Mouse (Mus musculus) myocyte (in vitro differentiated cells): Measurements from ENCODE around the gene Cntnap5c. TPM values are rescaled to one million over a fixed set of nuclear protein-coding genes. Genes with fewer than 3 reads are reported as not detected.

ENCODE experiments used
- H3K27me3 ChIP-seq: one replicate; pipeline ENCODE4 v1.6.1; 2011; ENCODE audit not compliant: control insufficient read depth, insufficient read depth, insufficient read length
- H3K36me3 ChIP-seq: one replicate; pipeline ENCODE4 v1.6.1; 2011; ENCODE audit not compliant: control insufficient read depth, insufficient read depth
- H3K4me2 ChIP-seq: one replicate; pipeline ENCODE4 v1.6.1; 2011; ENCODE audit warnings: low read depth, control low read depth
- H3K4me3 ChIP-seq: one replicate; pipeline ENCODE4 v1.5.1; 2011; ENCODE audit warnings: mild to moderate bottlenecking, control low read depth, moderate library complexity
- H3K79me2 ChIP-seq: one replicate; pipeline ENCODE4 v1.6.1; 2011; ENCODE audit not compliant: control insufficient read depth, insufficient read depth
- H3ac ChIP-seq: one replicate; pipeline ENCODE4 v1.6.1; 2011; ENCODE audit not compliant: control insufficient read depth, insufficient read length
- CEBPB ChIP-seq: IDR thresholded peaks from 2 replicates; pipeline ENCODE4 v1.6.1; 2011; ENCODE audit warnings: mild to moderate bottlenecking, moderate library complexity; ENCODE audit not compliant: poor library complexity, insufficient read depth, severe bottlenecking
- E2F4 ChIP-seq: IDR thresholded peaks from one replicate; pipeline ENCODE4 v1.6.1; 2011; ENCODE audit warnings: mild to moderate bottlenecking, control low read depth, moderate library complexity; ENCODE audit not compliant: insufficient read depth
- MAX ChIP-seq: IDR thresholded peaks from one replicate; pipeline ENCODE4 v1.6.1; 2011; ENCODE audit warnings: low read depth, mild to moderate bottlenecking, control low read depth
- MYOD1 ChIP-seq, 3 experiments: IDR thresholded peaks; one replicate each; pipeline ENCODE4 v1.6.1; 2011; ENCODE audit warnings: control low read depth in 2 of 3, low read depth in 2 of 3, mild to moderate bottlenecking in 2 of 3, moderate library complexity in 1 of 3; ENCODE audit not compliant: insufficient read length in 2 of 3, control insufficient read depth in 1 of 3
- MYOG ChIP-seq, 3 experiments: IDR thresholded peaks; one replicate each; pipeline ENCODE4 v1.6.1; 2011; ENCODE audit warnings: control low read depth in 2 of 3, low read depth in 2 of 3, mild to moderate bottlenecking in 2 of 3; ENCODE audit not compliant: insufficient read length in 2 of 3, control insufficient read depth in 1 of 3, insufficient read depth in 1 of 3
- POLR2A ChIP-seq: IDR thresholded peaks from one replicate; pipeline ENCODE4 v1.6.1; 2011; ENCODE audit warnings: low read depth, mild to moderate bottlenecking, control low read depth, moderate library complexity; ENCODE audit not compliant: insufficient read length
- POLR2AphosphoS2 ChIP-seq: IDR thresholded peaks from one replicate; pipeline ENCODE4 v1.6.1; 2011; ENCODE audit warnings: low read depth, control low read depth; ENCODE audit not compliant: insufficient read length
- REST ChIP-seq: IDR thresholded peaks from one replicate; pipeline ENCODE4 v1.6.1; 2011; ENCODE audit warnings: mild to moderate bottlenecking, control low read depth, moderate library complexity; ENCODE audit not compliant: insufficient read depth, insufficient read length
- SRF ChIP-seq: IDR thresholded peaks from one replicate; pipeline ENCODE4 v1.6.1; 2011; ENCODE audit warnings: low read depth; ENCODE audit not compliant: control insufficient read depth, insufficient read length
- TCF12 ChIP-seq: IDR thresholded peaks from one replicate; pipeline ENCODE4 v1.6.1; 2011; ENCODE audit warnings: mild to moderate bottlenecking, control low read depth; ENCODE audit not compliant: poor library complexity, insufficient read depth, severe bottlenecking
- TCF3 ChIP-seq: IDR thresholded peaks from one replicate; pipeline ENCODE4 v1.6.1; 2011; ENCODE audit warnings: low read depth, control low read depth; ENCODE audit not compliant: insufficient read length
- USF1 ChIP-seq: IDR thresholded peaks from one replicate; pipeline ENCODE4 v1.6.1; 2011; ENCODE audit warnings: low read depth, mild to moderate bottlenecking, control low read depth, moderate library complexity
- polyA plus RNA-seq: library from polyadenylated mRNA; unstranded; fragments of >200 nt; fragmentation: generic; extraction: Trizol; gene quantifications from one replicate; pipeline ENCODE4 v1.2.1, GENCODE M21; 2012; ENCODE audit warnings: missing spikeins

The Cntnap5c gene
- polyA plus RNA-seq, 1 experiment, result not detected

DNA sequence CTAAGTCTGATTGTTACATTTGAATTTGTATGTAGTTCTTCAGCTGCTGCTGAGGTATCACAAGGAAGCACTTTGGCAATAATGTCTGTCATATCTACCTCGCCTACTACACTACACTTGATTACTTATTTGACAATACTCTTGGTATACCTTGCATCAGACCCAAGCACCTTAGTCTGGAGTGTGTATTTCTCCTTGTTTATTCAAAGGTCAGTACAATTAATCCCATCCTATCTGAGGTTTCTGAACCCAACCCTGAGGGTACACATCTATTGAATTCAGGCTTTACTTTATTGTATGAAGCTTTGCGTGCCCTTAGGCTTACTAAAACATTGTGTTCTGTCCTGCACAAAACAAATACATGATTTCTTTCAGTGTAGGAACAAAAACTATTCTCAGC is 235.1 kb downstream of the Cntnap5c start:
- TF ChIP-seq POLR2AphosphoS2, result no peak
- no peak for TF ChIP-seq TCF3
- TF ChIP-seq POLR2A, result no peak
- no peak for TF ChIP-seq MAX
- no peak for TF ChIP-seq E2F4
- TF ChIP-seq MYOG (IDR thresholded peaks at IDR 0.05; ENCODE audit: control insufficient read depth in 1 of 3, insufficient read depth in 1 of 3, insufficient read length in 2 of 3, low read depth in 2 of 3), result no peak
- no peak for TF ChIP-seq SRF
- no peak for TF ChIP-seq USF1
- TF ChIP-seq CEBPB, result no peak
- TF ChIP-seq REST, result no peak
- TF ChIP-seq MYOD1 (IDR thresholded peaks at IDR 0.05; ENCODE audit: control insufficient read depth in 1 of 3, insufficient read length in 2 of 3, low read depth in 2 of 3), result no peak
- no peak for TF ChIP-seq TCF12
- Histone ChIP-seq H3ac (no peak overlapping the region), H3K27me3 (no peaks in the 10 kb centered on the region), H3K4me3 (no peak overlapping the region), H3K79me2 (no peaks in the 10 kb centered on the region), H3K4me2 (no peak overlapping the region), H3K36me3 (no peaks in the 10 kb centered on the region)

DNA sequence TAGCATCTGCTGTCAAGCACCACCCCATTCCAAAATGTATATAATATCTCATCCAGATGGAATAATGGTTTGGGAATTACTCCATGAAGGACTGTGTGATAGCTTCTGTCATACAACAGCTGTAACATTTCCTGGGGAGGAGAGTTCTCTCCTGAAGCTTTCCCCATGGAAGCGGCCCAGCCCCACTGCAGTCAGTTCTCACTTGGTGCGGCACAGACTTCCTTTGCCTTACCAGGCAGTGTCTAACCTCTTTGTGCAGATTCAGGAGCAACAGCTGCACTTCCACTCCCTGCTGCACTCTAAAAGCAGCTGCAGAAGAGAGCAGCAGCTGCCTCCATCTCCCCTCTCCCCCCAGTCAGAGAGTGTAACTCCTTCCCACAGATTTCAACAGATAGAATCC is 271.8 kb downstream of the Cntnap5c start:
- Histone ChIP-seq H3K4me3 (no peak overlapping the region), H3K79me2 (no peaks in the 10 kb centered on the region), H3K36me3 (no peaks in the 10 kb centered on the region), H3ac (no peak overlapping the region), H3K4me2 (no peak overlapping the region), H3K27me3 (no peaks in the 10 kb centered on the region)
- TF ChIP-seq MYOG (IDR thresholded peaks at IDR 0.05; ENCODE audit: control insufficient read depth in 1 of 3, insufficient read depth in 1 of 3, insufficient read length in 2 of 3, low read depth in 2 of 3), result no peak
- no peak for TF ChIP-seq TCF12
- no peak for TF ChIP-seq POLR2A
- TF ChIP-seq E2F4, result no peak
- TF ChIP-seq SRF, result no peak
- no peak for TF ChIP-seq CEBPB
- no peak for TF ChIP-seq MAX
- TF ChIP-seq POLR2AphosphoS2, result no peak
- no peak for TF ChIP-seq USF1
- TF ChIP-seq REST, result no peak
- no peak for TF ChIP-seq MYOD1 (IDR thresholded peaks at IDR 0.05; ENCODE audit: control insufficient read depth in 1 of 3, insufficient read length in 2 of 3, low read depth in 2 of 3)
- no peak for TF ChIP-seq TCF3

DNA sequence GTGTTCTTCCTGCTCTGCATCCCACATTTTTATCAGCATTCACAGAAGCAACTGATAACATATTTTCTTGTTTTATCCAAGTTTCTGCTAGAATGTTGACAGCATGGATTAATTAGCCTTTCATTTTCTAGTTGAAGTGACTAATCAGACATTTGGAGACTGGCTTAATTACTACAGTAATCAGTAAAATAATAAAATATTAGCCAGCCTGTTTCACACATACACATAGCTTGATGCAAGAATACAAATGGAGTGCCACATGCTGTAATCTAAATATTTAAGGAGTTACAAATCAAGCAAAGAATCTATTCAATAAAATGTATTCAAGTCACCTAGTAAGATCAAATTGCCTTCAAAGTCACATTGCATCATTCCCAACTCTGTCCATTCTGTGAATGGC is 275.8 kb downstream of the Cntnap5c start:
- no peaks in the 10 kb centered on the region for H3K36me3 ChIP-seq
- no peak for TF ChIP-seq MAX

DNA sequence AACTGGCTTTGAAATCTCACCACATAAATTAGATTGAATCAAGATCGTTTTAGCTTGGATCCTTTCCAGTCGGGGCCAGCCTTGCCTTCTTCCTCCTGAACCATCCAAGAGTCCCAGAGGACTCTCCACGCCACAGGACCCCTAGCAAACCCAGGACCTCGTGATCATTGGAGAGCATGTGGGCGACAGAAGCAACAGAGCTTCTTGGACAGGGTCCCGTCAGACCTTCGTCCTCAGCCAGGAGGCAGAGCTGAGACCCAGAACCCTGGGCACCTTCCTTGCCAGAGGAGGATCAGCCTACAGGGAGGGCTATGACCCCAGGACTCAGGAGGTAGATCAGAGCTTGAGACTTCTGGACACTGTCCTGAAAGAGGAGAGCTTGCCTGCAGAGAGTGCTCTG is 300.5 kb downstream of the Cntnap5c start:
- H3ac ChIP-seq, result no peak overlapping the region
- H3K27me3 ChIP-seq, result no peaks in the 10 kb centered on the region
- no peaks in the 10 kb centered on the region for H3K36me3 ChIP-seq
- no peak overlapping the region for H3K4me3 ChIP-seq
- TF ChIP-seq MYOG (IDR thresholded peaks at IDR 0.05; ENCODE audit: control insufficient read depth in 1 of 3, insufficient read depth in 1 of 3, insufficient read length in 2 of 3, low read depth in 2 of 3), result no peak
- TF ChIP-seq MAX, result no peak
- no peak for TF ChIP-seq POLR2AphosphoS2
- TF ChIP-seq POLR2A, result no peak
- no peak for TF ChIP-seq TCF3
- TF ChIP-seq CEBPB, result no peak
- TF ChIP-seq MYOD1 (IDR thresholded peaks at IDR 0.05; ENCODE audit: control insufficient read depth in 1 of 3, insufficient read length in 2 of 3, low read depth in 2 of 3), result no peak
- no peak for TF ChIP-seq E2F4
- no peak for TF ChIP-seq USF1
- no peak for TF ChIP-seq REST
- no peak for TF ChIP-seq TCF12
- no peaks in the 10 kb centered on the region for H3K79me2 ChIP-seq
- no peak overlapping the region for H3K4me2 ChIP-seq

More for the DNA sequence above, 275.8 kb downstream of the Cntnap5c start:
- no peak overlapping the region for H3ac ChIP-seq
- H3K27me3 ChIP-seq, result no peaks in the 10 kb centered on the region
- H3K79me2 ChIP-seq, result no peaks in the 10 kb centered on the region
- no peak overlapping the region for H3K4me2 ChIP-seq
- no peak overlapping the region for H3K4me3 ChIP-seq

DNA sequence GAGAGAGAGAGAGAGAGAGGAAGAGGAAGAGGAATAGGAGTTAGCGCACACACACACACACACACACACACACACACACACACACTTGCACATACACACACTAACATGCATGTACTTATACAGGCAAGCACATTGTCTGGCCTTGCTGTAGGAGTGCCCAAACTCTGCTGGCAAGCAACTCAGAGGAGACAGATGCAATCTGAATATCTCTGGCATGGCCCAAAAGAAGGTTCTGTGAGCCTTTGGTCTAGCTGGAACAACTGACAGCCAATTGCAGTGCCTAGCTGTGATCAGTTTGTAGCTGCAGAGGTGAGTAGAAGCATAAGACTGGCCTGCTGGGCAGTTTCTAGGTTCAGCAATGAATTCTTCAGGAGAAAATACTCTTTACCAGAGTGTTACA is 313.3 kb downstream of the Cntnap5c start:
- Histone ChIP-seq H3K36me3 (no peaks in the 10 kb centered on the region), H3K4me2 (no peak overlapping the region), H3K79me2 (no peaks in the 10 kb centered on the region), H3K4me3 (no peak overlapping the region), H3K27me3 (no peaks in the 10 kb centered on the region), H3ac (no peak overlapping the region)
- TF ChIP-seq CEBPB (no peak), TCF3 (no peak), MYOG (IDR thresholded peaks at IDR 0.05; ENCODE audit: control insufficient read depth in 1 of 3, insufficient read depth in 1 of 3, insufficient read length in 2 of 3, low read depth in 2 of 3) (no peak), POLR2A (no peak), E2F4 (no peak), SRF (no peak), TCF12 (no peak), POLR2AphosphoS2 (no peak), MYOD1 (IDR thresholded peaks at IDR 0.05; ENCODE audit: control insufficient read depth in 1 of 3, insufficient read length in 2 of 3, low read depth in 2 of 3) (no peak), REST (no peak), USF1 (no peak), MAX (no peak)
